Mouse (Mus musculus): ENCODE results near the gene Tmco4. TPM values are rescaled to one million over a fixed set of nuclear protein-coding genes. Genes with fewer than 3 reads are reported as not detected.

Gene Tmco4
- polyA plus RNA-seq (2015; fragmentation: Nextera tagmentation; extraction: Ambion mirVana) = 1.3 and 1.8 TPM in 2 replicates

- peak within 1 kb of the TSS; percentile 73 for H3K9ac ChIP-seq (ENCODE audit: low read depth, low read length)
- 2% methylated on average over 53 of the region's 60 CpGs for WGBS
- H3K27me3 ChIP-seq (replicated peaks; ENCODE audit: control insufficient read depth, insufficient read depth, low read length) = peaks cover 2% of the 10 kb centered on the region; the same call in 1 of the 2 replicates
- H3K4me3 ChIP-seq (ENCODE audit: low read length) = peak within 1 kb of the TSS; percentile 48
- H3K4me2 ChIP-seq (ENCODE audit: low read length) = peak within 1 kb of the TSS; percentile 88
- peaks cover 18% of the 10 kb centered on the region for H3K4me1 ChIP-seq (ENCODE audit: control insufficient read depth, insufficient read depth, low read depth, low read length)
- H3K27ac ChIP-seq (ENCODE audit: low read depth, low read length) = no peak within 1 kb of the TSS
- no peak for ATAC-seq
- no peaks in the 10 kb centered on the region for H3K36me3 ChIP-seq (ENCODE audit: control insufficient read depth, insufficient read depth, low read length)
- no peaks in the 10 kb centered on the region for H3K9me3 ChIP-seq (ENCODE audit: control insufficient read depth, low read length)
Measured at GRCm38 (mm10) chr4:138972827-138973718, at the start of gene Tmco4. Tmco4 (plus strand) TSS chr4:138972888.

GRCm38 (mm10) chr4:138925561-138925960 lies 47.1 kb upstream of the Tmco4 start:
- H3K27ac ChIP-seq (ENCODE audit: low read depth, low read length) = no peak overlapping the region
- H3K9me3 ChIP-seq (ENCODE audit: control insufficient read depth, low read length) = no peaks in the 10 kb centered on the region

GRCm38 (mm10) chr4:138933862-138934261 lies 38.8 kb upstream of the Tmco4 start:
- Histone ChIP-seq H3K27ac (ENCODE audit: low read depth, low read length) (no peak overlapping the region), H3K4me1 (ENCODE audit: control insufficient read depth, insufficient read depth, low read depth, low read length) (no peaks in the 10 kb centered on the region), H3K9me3 (ENCODE audit: control insufficient read depth, low read length) (no peaks in the 10 kb centered on the region), H3K9ac (ENCODE audit: low read depth, low read length) (no peak overlapping the region), H3K4me2 (ENCODE audit: low read length) (no peak overlapping the region), H3K4me3 (ENCODE audit: low read length) (no peak overlapping the region), H3K36me3 (ENCODE audit: control insufficient read depth, insufficient read depth, low read length) (no peaks in the 10 kb centered on the region), H3K27me3 (replicated peaks; ENCODE audit: control insufficient read depth, insufficient read depth, low read length) (no peaks in the 10 kb centered on the region)
- no peak for ATAC-seq
- 86% methylated on average over 3 of the region's 3 CpGs for WGBS

More at GRCm38 (mm10) chr4:138925561-138925960, 47.1 kb upstream of the Tmco4 start:
- H3K4me3 ChIP-seq (ENCODE audit: low read length) = no peak overlapping the region
- H3K36me3 ChIP-seq (ENCODE audit: control insufficient read depth, insufficient read depth, low read length) = no peaks in the 10 kb centered on the region
- H3K4me2 ChIP-seq (ENCODE audit: low read length) = no peak overlapping the region
- H3K9ac ChIP-seq (ENCODE audit: low read depth, low read length) = no peak overlapping the region
- WGBS = 54% methylated on average over 2 of the region's 2 CpGs
- no peak for ATAC-seq
- no peaks in the 10 kb centered on the region for H3K27me3 ChIP-seq (replicated peaks; ENCODE audit: control insufficient read depth, insufficient read depth, low read length)
- peaks cover 6% of the 10 kb centered on the region for H3K4me1 ChIP-seq (ENCODE audit: control insufficient read depth, insufficient read depth, low read depth, low read length)

- H3K27me3 ChIP-seq (replicated peaks; ENCODE audit: control insufficient read depth, insufficient read depth, low read length) = no peaks in the 10 kb centered on the region
- no peak overlapping the region for H3K9ac ChIP-seq (ENCODE audit: low read depth, low read length)
- 87% methylated on average over 11 of the region's 11 CpGs for WGBS
- H3K4me3 ChIP-seq (ENCODE audit: low read length) = no peak overlapping the region
- ATAC-seq = no peak
- H3K27ac ChIP-seq (ENCODE audit: low read depth, low read length) = no peak overlapping the region
- H3K4me1 ChIP-seq (ENCODE audit: control insufficient read depth, insufficient read depth, low read depth, low read length) = no peaks in the 10 kb centered on the region
- H3K4me2 ChIP-seq (ENCODE audit: low read length) = no peak overlapping the region
- H3K36me3 ChIP-seq (ENCODE audit: control insufficient read depth, insufficient read depth, low read length) = no peaks in the 10 kb centered on the region
- H3K9me3 ChIP-seq (ENCODE audit: control insufficient read depth, low read length) = no peaks in the 10 kb centered on the region
Measured at GRCm38 (mm10) chr4:138934456-138935145, 38.1 kb upstream of the Tmco4 start.

- Histone ChIP-seq H3K9me3 (ENCODE audit: control insufficient read depth, low read length) (no peaks in the 10 kb centered on the region), H3K9ac (ENCODE audit: low read depth, low read length) (no peak overlapping the region), H3K4me2 (ENCODE audit: low read length) (no peak overlapping the region), H3K4me1 (ENCODE audit: control insufficient read depth, insufficient read depth, low read depth, low read length) (no peaks in the 10 kb centered on the region), H3K27ac (ENCODE audit: low read depth, low read length) (no peak overlapping the region), H3K36me3 (ENCODE audit: control insufficient read depth, insufficient read depth, low read length) (no peaks in the 10 kb centered on the region), H3K4me3 (ENCODE audit: low read length) (no peak overlapping the region), H3K27me3 (replicated peaks; ENCODE audit: control insufficient read depth, insufficient read depth, low read length) (no peaks in the 10 kb centered on the region)
- ATAC-seq = no peak
- 78% methylated on average over 10 of the region's 10 CpGs for WGBS
Measured at GRCm38 (mm10) chr4:138938495-138939269, 34.0 kb upstream of the Tmco4 start.

- H3K27ac ChIP-seq (ENCODE audit: low read depth, low read length) = no peak overlapping the region
- no peaks in the 10 kb centered on the region for H3K9me3 ChIP-seq (ENCODE audit: control insufficient read depth, low read length)
- H3K36me3 ChIP-seq (ENCODE audit: control insufficient read depth, insufficient read depth, low read length) = no peaks in the 10 kb centered on the region
- no peak for ATAC-seq
- H3K9ac ChIP-seq (ENCODE audit: low read depth, low read length) = no peak overlapping the region
- no peaks in the 10 kb centered on the region for H3K4me1 ChIP-seq (ENCODE audit: control insufficient read depth, insufficient read depth, low read depth, low read length)
- no peak overlapping the region for H3K4me3 ChIP-seq (ENCODE audit: low read length)
- H3K4me2 ChIP-seq (ENCODE audit: low read length) = no peak overlapping the region
- 47% methylated on average over 4 of the region's 4 CpGs for WGBS
- no peaks in the 10 kb centered on the region for H3K27me3 ChIP-seq (replicated peaks; ENCODE audit: control insufficient read depth, insufficient read depth, low read length)
Measured at GRCm38 (mm10) chr4:138939481-138939880, 33.2 kb upstream of the Tmco4 start.

GRCm38 (mm10) chr4:138941401-138941800 lies 31.3 kb upstream of the Tmco4 start:
- Histone ChIP-seq H3K4me3 (ENCODE audit: low read length) (no peak overlapping the region), H3K27me3 (replicated peaks; ENCODE audit: control insufficient read depth, insufficient read depth, low read length) (no peaks in the 10 kb centered on the region), H3K27ac (ENCODE audit: low read depth, low read length) (no peak overlapping the region), H3K36me3 (ENCODE audit: control insufficient read depth, insufficient read depth, low read length) (no peaks in the 10 kb centered on the region), H3K4me1 (ENCODE audit: control insufficient read depth, insufficient read depth, low read depth, low read length) (no peaks in the 10 kb centered on the region), H3K4me2 (ENCODE audit: low read length) (no peak overlapping the region), H3K9me3 (ENCODE audit: control insufficient read depth, low read length) (no peaks in the 10 kb centered on the region), H3K9ac (ENCODE audit: low read depth, low read length) (no peak overlapping the region)
- 42% methylated on average over 7 of the region's 7 CpGs for WGBS
- ATAC-seq = no peak

- Histone ChIP-seq H3K9me3 (ENCODE audit: control insufficient read depth, low read length) (no peaks in the 10 kb centered on the region), H3K27me3 (replicated peaks; ENCODE audit: control insufficient read depth, insufficient read depth, low read length) (no peaks in the 10 kb centered on the region), H3K27ac (ENCODE audit: low read depth, low read length) (no peak overlapping the region), H3K9ac (ENCODE audit: low read depth, low read length) (no peak overlapping the region), H3K4me2 (ENCODE audit: low read length) (no peak overlapping the region), H3K4me1 (ENCODE audit: control insufficient read depth, insufficient read depth, low read depth, low read length) (no peaks in the 10 kb centered on the region), H3K4me3 (ENCODE audit: low read length) (no peak overlapping the region), H3K36me3 (ENCODE audit: control insufficient read depth, insufficient read depth, low read length) (no peaks in the 10 kb centered on the region)
- 71% methylated on average over 6 of the region's 6 CpGs for WGBS
- ATAC-seq = no peak
Measured at GRCm38 (mm10) chr4:138941966-138942365, 30.7 kb upstream of the Tmco4 start.

Measured in hindbrain, embryonic 16.5 days (tissue).